Mouse (Mus musculus) central nervous system, embryonic 18 days (tissue): ENCODE data around the gene Abhd15. TPM values are rescaled to one million over a fixed set of nuclear protein-coding genes. Genes with fewer than 3 reads are reported as not detected.

ENCODE experiments used
- polyA plus RNA-seq: library from polyadenylated mRNA; depleted of rRNA; stranded (reverse); fragments of >200 nt; gene quantifications from 2 replicates; pipeline ENCODE4 v1.2.3, GENCODE M21; 2012; rRNA removed

Abhd15 gene
- 0.39 and 0.51 TPM in 2 replicates for polyA plus RNA-seq

GRCm38 (mm10) chr11:77514832-77515636 is at the start of gene Abhd15:
Gene Abhd15 (plus strand): TSS chr11:77515121.

GRCm38 (mm10) chr11:77489591-77490235 is 25.2 kb upstream of the Abhd15 start, which contains the start of gene Ankrd13b:
Gene Ankrd13b (minus strand): TSS chr11:77489678.

GRCm38 (mm10) chr11:77493512-77494343 is 21.2 kb upstream of the Abhd15 start, which contains the start of gene Git1:
Gene Git1 (plus strand): TSS chr11:77493562.

GRCm38 (mm10) chr11:77515637-77516552 is 974 bp downstream of the Abhd15 start, which contains the start of gene Trp53i13:
Gene Trp53i13 (minus strand): TSS chr11:77515980.

GRCm38 (mm10) chr11:77519043-77519442 is 4.1 kb downstream of the Abhd15 start, which contains the start of gene Gm10392:
Gene Gm10392 (minus strand): TSS chr11:77519198.

Other genes with a start within 250 kb of the Abhd15 start
- 3.7 and 6.0 TPM in 2 replicates for gene Coro6, start 52.7 kb upstream of the Abhd15 start, polyA plus RNA-seq
- gene Ankrd13b, start 25.4 kb upstream of the Abhd15 start, polyA plus RNA-seq: 240 and 272 TPM in 2 replicates
- gene Git1, start 21.6 kb upstream of the Abhd15 start, polyA plus RNA-seq: 66.7 and 73.4 TPM in 2 replicates
- 7.4 and 8.6 TPM in 2 replicates for gene Trp53i13, start 859 bp downstream of the Abhd15 start, polyA plus RNA-seq
- gene Gm10392, start 4.1 kb downstream of the Abhd15 start, polyA plus RNA-seq: not detected in 2 replicates
- 25.6 and 27.0 TPM in 2 replicates for gene Taok1, start 92.7 kb downstream of the Abhd15 start, polyA plus RNA-seq
- 14.4 and 15.0 TPM in 2 replicates for gene Nufip2, start 171.0 kb downstream of the Abhd15 start, polyA plus RNA-seq
- 0.11 and 0.28 TPM in 2 replicates for gene Cryba1, start 210.2 kb downstream of the Abhd15 start, polyA plus RNA-seq
- 34.0 and 41.8 TPM in 2 replicates for gene Myo18a, start 248.1 kb downstream of the Abhd15 start, polyA plus RNA-seq